Mouse (Mus musculus): ENCODE results near the gene Ldb2.

GRCm38 (mm10) chr5:44667907-44668306, 131.6 kb downstream of the Ldb2 start:
- TF ChIP-seq TAL1 (IDR thresholded peaks at IDR 0.05; ENCODE audit: low read length) (no peak), GATA1 (IDR thresholded peaks at IDR 0.05; ENCODE audit: low read length) (no peak)
